Mouse (Mus musculus) R1 (cell line): ENCODE results near the gene Nectin3.
"Not testable (repeated sequence)": the region's sequence is repeated elsewhere in the genome, so short reads cannot be mapped to it uniquely, and the experiment has no call there.

ENCODE experiments used
- DNase-seq: peaks from one replicate; pipeline ENCODE4 v3.0.0-alpha.2; 2018; ENCODE audit warnings: low read depth, low spot score

Nectin3 gene

DNA sequence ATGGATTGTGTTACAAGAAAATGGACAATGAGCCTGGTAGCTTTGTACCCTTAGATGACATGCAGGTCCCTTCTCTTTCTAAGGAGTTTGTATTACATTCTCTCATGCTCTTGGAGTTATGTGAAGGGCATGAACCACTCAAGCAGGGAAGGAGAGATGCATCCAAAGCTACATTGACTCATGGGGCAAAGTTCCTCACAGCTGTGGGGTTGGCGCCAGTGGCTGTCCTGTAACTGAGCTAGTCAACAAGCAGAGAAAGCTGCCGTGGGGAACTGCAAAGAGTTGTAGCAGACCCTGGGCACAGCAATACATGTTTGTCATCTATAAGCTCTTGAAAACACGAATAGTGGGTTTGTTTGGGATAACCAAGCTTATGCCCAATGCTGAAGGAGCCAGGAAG, 82.1 kb downstream of the Nectin3 start:
- no peak for DNase-seq

DNA sequence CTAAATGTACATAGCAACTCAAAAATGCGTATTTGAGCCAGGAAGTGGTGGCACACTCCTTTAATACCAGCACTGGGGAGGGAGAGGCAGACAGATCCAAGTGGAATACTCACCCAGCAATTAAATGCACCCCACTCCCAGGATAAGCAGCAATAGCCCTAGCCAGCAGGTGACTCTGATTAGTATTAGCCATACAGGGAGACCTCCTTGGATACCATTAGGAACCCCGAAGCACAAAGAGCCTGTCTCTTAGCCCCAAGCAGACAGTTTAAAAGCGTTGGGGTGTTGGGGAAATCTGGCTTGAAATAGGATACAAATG, 87.6 kb downstream of the Nectin3 start:
- DNase-seq: no peak

- no peak for DNase-seq
Measured at GRCm38 (mm10) chr16:46410053-46410738, 88.1 kb downstream of the Nectin3 start.

GRCm38 (mm10) chr16:46407997-46408396, 90.3 kb downstream of the Nectin3 start:
- no peak for DNase-seq

- DNase-seq: no peak
Measured at GRCm38 (mm10) chr16:46406844-46407639, 91.3 kb downstream of the Nectin3 start.

DNA sequence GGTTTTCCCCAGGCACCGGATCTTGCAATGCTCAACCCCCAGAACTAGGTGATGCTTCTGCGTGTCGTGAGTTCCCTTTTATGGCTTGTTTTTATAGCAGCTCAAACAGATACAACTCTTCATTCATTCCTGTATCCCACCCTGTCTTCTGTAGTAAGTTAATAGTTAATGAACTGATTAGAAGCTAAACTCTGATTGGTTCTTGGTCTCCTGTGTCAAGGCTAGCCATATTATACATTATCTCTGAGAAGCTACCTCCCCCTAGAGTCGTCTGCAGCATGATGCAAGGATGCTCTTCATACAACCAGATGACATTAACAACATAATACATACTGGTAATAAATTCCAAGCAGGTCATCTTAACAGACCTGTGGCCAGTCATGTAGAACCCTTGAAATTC, 100.4 kb downstream of the Nectin3 start:
- no peak for DNase-seq

- no peak for DNase-seq
Measured at GRCm38 (mm10) chr16:46389415-46390033, 108.8 kb downstream of the Nectin3 start.

GRCm38 (mm10) chr16:46388527-46389414, 109.6 kb downstream of the Nectin3 start:
- no peak for DNase-seq

DNA sequence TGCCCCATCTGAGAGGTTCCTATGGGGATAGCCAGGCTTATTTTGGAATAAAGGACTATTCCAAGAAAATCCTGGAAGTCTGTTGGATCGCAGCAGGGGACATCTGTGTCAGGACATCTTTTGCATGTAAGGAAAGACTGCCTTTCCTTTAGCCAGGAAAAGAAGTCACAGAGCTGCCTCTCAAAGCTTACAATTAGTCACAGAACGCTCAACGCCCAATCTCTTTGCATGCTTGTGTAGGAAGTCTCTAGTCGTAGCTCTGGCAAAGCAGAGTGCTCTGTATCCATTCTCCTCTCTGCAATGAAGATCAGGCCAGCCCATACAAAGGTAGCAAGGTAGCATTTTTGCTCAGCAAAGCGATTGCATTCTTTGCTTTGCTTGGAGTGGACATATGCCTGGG, 114.0 kb downstream of the Nectin3 start:
- no peak for DNase-seq

GRCm38 (mm10) chr16:46383344-46383743, 115.0 kb downstream of the Nectin3 start:
- DNase-seq: no peak

DNA sequence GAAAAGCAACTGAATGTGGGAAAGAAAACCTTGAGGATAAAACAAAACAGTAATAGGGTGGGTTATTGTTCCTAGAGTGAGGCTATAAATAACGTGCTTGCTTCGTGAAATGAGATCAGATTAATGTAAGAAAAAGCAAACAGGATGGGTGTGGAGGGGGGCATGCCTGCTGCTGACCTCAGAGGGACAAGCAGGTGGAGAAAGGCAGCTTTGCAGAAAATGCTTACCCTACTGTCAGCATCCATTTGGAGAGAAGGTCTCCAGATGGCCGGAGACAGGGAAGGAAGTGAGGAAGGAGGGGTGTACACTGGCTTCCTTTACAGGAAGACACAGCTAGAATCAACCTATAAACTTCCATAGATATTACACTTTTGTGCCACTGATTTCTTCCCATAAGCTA, 121.8 kb downstream of the Nectin3 start:
- DNase-seq: no peak

GRCm38 (mm10) chr16:46362022-46362421, 136.3 kb downstream of the Nectin3 start:
- DNase-seq: no peak

DNA sequence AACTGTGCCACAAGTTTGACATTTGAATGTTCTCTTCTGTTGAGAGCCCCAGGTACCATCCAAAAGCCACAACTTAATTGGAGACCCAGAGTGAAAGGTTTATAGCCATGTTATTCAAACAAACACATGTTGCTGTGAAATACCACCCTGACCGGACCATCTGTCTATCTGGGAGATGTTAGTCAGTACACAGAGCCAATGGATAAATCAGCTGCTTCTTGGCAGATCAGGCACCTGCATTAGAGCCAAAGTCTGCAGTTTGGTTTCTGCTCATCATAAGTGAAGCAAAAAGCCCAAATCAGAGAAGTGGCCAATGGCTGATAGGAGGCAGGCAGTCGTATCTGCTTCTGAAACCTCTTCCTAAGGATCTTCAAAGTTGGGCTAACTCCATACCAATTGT, 140.7 kb downstream of the Nectin3 start:
- DNase-seq: not testable (repeated sequence)

- DNase-seq: peak; percentile 36
Measured at GRCm38 (mm10) chr16:46356663-46357062, 141.7 kb downstream of the Nectin3 start.
